Mouse (Mus musculus): Measurements from ENCODE around the gene Setd3. TPM values are rescaled to one million over a fixed set of nuclear protein-coding genes. Genes with fewer than 3 reads are reported as not detected.
"Not testable (repeated sequence)": the region's sequence is repeated elsewhere in the genome, so short reads cannot be mapped to it uniquely, and the experiment has no call there.

The Setd3 gene
- polyA plus RNA-seq, 1 experiment from 2014 or later: 74.3 TPM

GRCm38 (mm10) chr12:108118902-108119531 is 60.1 kb downstream of the Setd3 start:
- Histone ChIP-seq H3K36me3 (ENCODE audit: control insufficient read depth, insufficient read depth, low read length) (peaks cover 21% of the 10 kb centered on the region; the same call in 1 of the 2 replicates), H3K27ac (replicated peaks; ENCODE audit: low read depth, low read length) (no peak overlapping the region), H3K4me1 (ENCODE audit: control insufficient read depth, insufficient read depth, low read length) (no peaks in the 10 kb centered on the region), H3K27me3 (replicated peaks; ENCODE audit: control insufficient read depth, insufficient read depth, low read length) (no peaks in the 10 kb centered on the region), H3K4me3 (ENCODE audit: low read depth, low read length) (no peak overlapping the region), H3K9me3 (ENCODE audit: control insufficient read depth, low read length) (no peaks in the 10 kb centered on the region), H3K9ac (ENCODE audit: low read depth, low read length) (no peak overlapping the region), H3K4me2 (ENCODE audit: low read depth, low read length) (no peak overlapping the region)
- no peak for ATAC-seq (ENCODE audit: low read depth)
- 63% methylated on average over 19 of the region's 19 CpGs for WGBS
- no peak for DNase-seq (ENCODE audit: low spot score)

DNA sequence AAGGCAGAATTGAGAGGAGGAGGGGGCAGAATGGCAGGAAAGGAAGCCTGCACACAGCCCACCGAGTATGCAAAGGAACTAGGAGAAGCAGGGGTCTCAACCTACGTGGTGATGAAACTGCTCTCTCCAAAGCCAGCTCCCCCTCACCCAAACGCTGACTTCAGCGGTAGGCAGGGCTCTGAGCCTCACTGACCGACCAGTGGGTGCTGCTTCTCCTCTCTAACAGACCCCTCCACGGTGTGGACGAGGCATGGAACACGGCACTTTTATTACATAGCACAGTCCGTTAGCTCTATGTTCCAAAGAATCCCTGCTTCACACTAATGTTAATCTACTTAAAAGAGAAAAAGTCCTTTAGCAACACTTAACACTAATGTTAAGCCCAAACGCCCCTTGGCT is 60.6 kb downstream of the Setd3 start:
- WGBS: 66% methylated on average over 9 of the region's 10 CpGs
- no peaks in the 10 kb centered on the region for H3K4me1 ChIP-seq (ENCODE audit: control insufficient read depth, insufficient read depth, low read length)

DNA sequence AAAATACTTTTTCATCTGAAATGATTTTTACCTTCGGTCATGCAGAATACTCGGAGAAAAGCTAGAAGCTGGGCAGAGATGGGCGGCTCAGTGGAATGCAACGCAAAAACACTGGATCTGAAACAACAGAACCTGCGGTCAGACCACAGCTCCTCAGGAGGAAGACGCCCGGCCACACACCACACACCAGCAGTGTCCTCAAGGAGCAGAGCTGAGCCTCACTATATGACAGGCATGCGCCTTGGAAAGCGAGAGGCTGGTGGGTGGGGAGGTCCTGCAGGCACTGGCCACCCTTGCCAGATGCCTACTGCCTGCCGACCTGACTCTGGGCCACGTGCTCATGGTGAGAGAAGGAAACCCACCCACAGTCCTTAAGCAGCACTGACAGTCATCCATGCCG is 67.9 kb downstream of the Setd3 start:
- no peak overlapping the region for H3K4me2 ChIP-seq (ENCODE audit: low read depth, low read length)
- H3K36me3 ChIP-seq (ENCODE audit: control insufficient read depth, insufficient read depth, low read length): peaks cover 50% of the 10 kb centered on the region
- H3K4me3 ChIP-seq (ENCODE audit: low read depth, low read length): no peak overlapping the region
- H3K9ac ChIP-seq (ENCODE audit: low read depth, low read length): no peak overlapping the region
- H3K27me3 ChIP-seq (replicated peaks; ENCODE audit: control insufficient read depth, insufficient read depth, low read length): no peaks in the 10 kb centered on the region
- no peak overlapping the region for H3K27ac ChIP-seq (replicated peaks; ENCODE audit: low read depth, low read length)
- DNase-seq (ENCODE audit: low spot score) (no peak), ATAC-seq (ENCODE audit: low read depth) (no peak)
- no peaks in the 10 kb centered on the region for H3K9me3 ChIP-seq (ENCODE audit: control insufficient read depth, low read length)
- WGBS: 87% methylated on average over 12 of the region's 12 CpGs
- no peaks in the 10 kb centered on the region for H3K4me1 ChIP-seq (ENCODE audit: control insufficient read depth, insufficient read depth, low read length)

More for the DNA sequence above, 60.6 kb downstream of the Setd3 start:
- H3K4me3 ChIP-seq (ENCODE audit: low read depth, low read length): no peak overlapping the region
- H3K4me2 ChIP-seq (ENCODE audit: low read depth, low read length): no peak overlapping the region
- H3K27me3 ChIP-seq (replicated peaks; ENCODE audit: control insufficient read depth, insufficient read depth, low read length): no peaks in the 10 kb centered on the region
- no peak overlapping the region for H3K9ac ChIP-seq (ENCODE audit: low read depth, low read length)
- ATAC-seq (ENCODE audit: low read depth): no peak
- no peak for DNase-seq (ENCODE audit: low spot score)
- no peaks in the 10 kb centered on the region for H3K9me3 ChIP-seq (ENCODE audit: control insufficient read depth, low read length)
- no peak overlapping the region for H3K27ac ChIP-seq (replicated peaks; ENCODE audit: low read depth, low read length)
- H3K36me3 ChIP-seq (ENCODE audit: control insufficient read depth, insufficient read depth, low read length): peaks cover 26% of the 10 kb centered on the region; the same call in 1 of the 2 replicates

GRCm38 (mm10) chr12:108110674-108111073 is 68.4 kb downstream of the Setd3 start:
- Histone ChIP-seq H3K36me3 (ENCODE audit: control insufficient read depth, insufficient read depth, low read length) (peaks cover 52% of the 10 kb centered on the region), H3K4me3 (ENCODE audit: low read depth, low read length) (no peak overlapping the region), H3K27me3 (replicated peaks; ENCODE audit: control insufficient read depth, insufficient read depth, low read length) (no peaks in the 10 kb centered on the region)

GRCm38 (mm10) chr12:108109732-108110131 is 69.4 kb downstream of the Setd3 start:
- DNase-seq (ENCODE audit: low spot score) (no peak), ATAC-seq (ENCODE audit: low read depth) (no peak)
- Histone ChIP-seq H3K4me2 (ENCODE audit: low read depth, low read length) (no peak overlapping the region), H3K36me3 (ENCODE audit: control insufficient read depth, insufficient read depth, low read length) (peaks cover 54% of the 10 kb centered on the region), H3K27me3 (replicated peaks; ENCODE audit: control insufficient read depth, insufficient read depth, low read length) (no peaks in the 10 kb centered on the region), H3K9me3 (ENCODE audit: control insufficient read depth, low read length) (no peaks in the 10 kb centered on the region), H3K9ac (ENCODE audit: low read depth, low read length) (no peak overlapping the region), H3K27ac (replicated peaks; ENCODE audit: low read depth, low read length) (no peak overlapping the region), H3K4me3 (ENCODE audit: low read depth, low read length) (no peak overlapping the region), H3K4me1 (ENCODE audit: control insufficient read depth, insufficient read depth, low read length) (no peaks in the 10 kb centered on the region)
- 78% methylated on average over 4 of the region's 4 CpGs for WGBS

More at GRCm38 (mm10) chr12:108110674-108111073, 68.4 kb downstream of the Setd3 start:
- H3K4me2 ChIP-seq (ENCODE audit: low read depth, low read length): no peak overlapping the region
- DNase-seq (ENCODE audit: low spot score) (no peak), ATAC-seq (ENCODE audit: low read depth) (no peak)
- H3K9ac ChIP-seq (ENCODE audit: low read depth, low read length): no peak overlapping the region
- WGBS: 89% methylated on average over 3 of the region's 3 CpGs
- no peaks in the 10 kb centered on the region for H3K4me1 ChIP-seq (ENCODE audit: control insufficient read depth, insufficient read depth, low read length)
- H3K27ac ChIP-seq (replicated peaks; ENCODE audit: low read depth, low read length): no peak overlapping the region
- no peaks in the 10 kb centered on the region for H3K9me3 ChIP-seq (ENCODE audit: control insufficient read depth, low read length)

DNA sequence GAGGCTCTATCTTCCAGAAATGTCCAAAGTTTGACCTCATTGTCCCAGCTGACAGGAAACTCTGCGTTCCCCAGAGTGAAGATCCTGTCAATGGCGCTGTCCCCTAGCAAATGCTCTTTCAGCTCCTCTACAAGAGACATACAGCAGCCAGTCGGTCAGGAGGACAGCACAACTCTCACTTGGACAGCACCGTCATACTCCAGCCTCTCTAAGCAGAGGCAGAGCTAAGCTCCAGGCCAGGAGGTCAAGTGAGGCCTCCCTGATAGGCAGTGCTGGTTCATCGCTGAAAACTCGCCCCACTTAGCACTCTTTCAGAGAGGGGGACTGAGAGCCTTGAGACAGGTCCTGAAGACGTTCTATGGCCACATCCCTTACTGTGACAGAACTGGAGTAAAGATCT is 70.5 kb downstream of the Setd3 start:
- not testable (repeated sequence) for DNase-seq (ENCODE audit: low spot score); H3K4me2 ChIP-seq (ENCODE audit: low read depth, low read length); H3K27me3 ChIP-seq (replicated peaks; ENCODE audit: control insufficient read depth, insufficient read depth, low read length); H3K27ac ChIP-seq (replicated peaks; ENCODE audit: low read depth, low read length); H3K4me1 ChIP-seq (ENCODE audit: control insufficient read depth, insufficient read depth, low read length); H3K9me3 ChIP-seq (ENCODE audit: control insufficient read depth, low read length); H3K4me3 ChIP-seq (ENCODE audit: low read depth, low read length); ATAC-seq (ENCODE audit: low read depth); H3K9ac ChIP-seq (ENCODE audit: low read depth, low read length)
- H3K36me3 ChIP-seq (ENCODE audit: control insufficient read depth, insufficient read depth, low read length): peaks cover 44% of the 10 kb centered on the region
- WGBS: 79% methylated on average over 7 of the region's 7 CpGs

DNA sequence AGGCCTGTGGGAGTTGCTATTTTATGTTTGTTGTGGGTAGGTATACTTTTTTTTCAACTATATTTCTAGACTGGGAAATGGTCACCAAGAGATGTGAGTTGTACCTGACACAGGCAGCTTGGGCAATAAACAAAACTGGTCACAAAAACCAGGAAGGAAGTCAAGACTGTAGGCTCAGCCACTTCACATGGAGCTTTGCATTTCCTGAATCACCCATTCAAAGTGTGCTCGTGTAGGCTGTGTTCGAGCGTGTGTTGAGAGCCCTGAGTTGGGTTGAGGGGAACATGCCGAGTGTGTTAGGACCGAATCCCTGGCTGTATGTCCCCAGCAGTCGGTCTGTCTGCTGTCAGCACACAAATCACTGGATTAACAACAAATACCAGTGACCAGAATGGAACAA is 75.8 kb downstream of the Setd3 start:
- H3K4me3 ChIP-seq (ENCODE audit: low read depth, low read length): no peak overlapping the region
- no peak overlapping the region; the same call in 1 of the 2 replicates for H3K27ac ChIP-seq (replicated peaks; ENCODE audit: low read depth, low read length)
- ATAC-seq (ENCODE audit: low read depth): no peak
- H3K9ac ChIP-seq (ENCODE audit: low read depth, low read length): no peak overlapping the region
- H3K27me3 ChIP-seq (replicated peaks; ENCODE audit: control insufficient read depth, insufficient read depth, low read length): no peaks in the 10 kb centered on the region
- no peak overlapping the region for H3K4me2 ChIP-seq (ENCODE audit: low read depth, low read length)
- DNase-seq (ENCODE audit: low spot score): no peak
- no peaks in the 10 kb centered on the region for H3K4me1 ChIP-seq (ENCODE audit: control insufficient read depth, insufficient read depth, low read length)
- no peaks in the 10 kb centered on the region for H3K9me3 ChIP-seq (ENCODE audit: control insufficient read depth, low read length)
- H3K36me3 ChIP-seq (ENCODE audit: control insufficient read depth, insufficient read depth, low read length): peaks cover 20% of the 10 kb centered on the region
- WGBS: 64% methylated on average over 6 of the region's 6 CpGs

DNA sequence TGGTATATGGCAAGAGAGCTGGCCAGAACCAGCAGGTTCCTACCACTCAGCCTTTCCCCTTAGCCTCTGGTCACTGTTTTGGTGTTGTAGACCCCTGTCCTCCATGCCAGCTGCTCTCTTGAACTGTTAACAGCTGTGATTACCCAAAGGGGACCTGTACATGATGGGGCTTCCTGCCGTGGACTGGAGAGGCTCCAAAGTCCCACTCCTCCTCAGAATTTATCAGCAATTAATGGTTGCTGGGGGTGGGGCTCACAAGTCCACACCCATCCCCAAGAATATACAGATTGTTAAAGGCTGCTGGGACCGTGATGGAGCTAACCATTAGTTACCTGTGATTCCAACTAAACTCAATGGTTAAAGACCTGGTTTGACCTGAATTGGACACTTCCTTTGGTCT is 77.0 kb downstream of the Setd3 start:
- ATAC-seq (ENCODE audit: low read depth) (no peak), DNase-seq (ENCODE audit: low spot score) (no peak)
- no peaks in the 10 kb centered on the region for H3K4me1 ChIP-seq (ENCODE audit: control insufficient read depth, insufficient read depth, low read length)
- WGBS: 69% methylated on average over 2 of the region's 2 CpGs
- H3K9ac ChIP-seq (ENCODE audit: low read depth, low read length): no peak overlapping the region
- H3K4me2 ChIP-seq (ENCODE audit: low read depth, low read length): no peak overlapping the region
- no peaks in the 10 kb centered on the region for H3K27me3 ChIP-seq (replicated peaks; ENCODE audit: control insufficient read depth, insufficient read depth, low read length)
- no peak overlapping the region for H3K27ac ChIP-seq (replicated peaks; ENCODE audit: low read depth, low read length)
- peaks cover 14% of the 10 kb centered on the region for H3K36me3 ChIP-seq (ENCODE audit: control insufficient read depth, insufficient read depth, low read length)
- no peaks in the 10 kb centered on the region for H3K9me3 ChIP-seq (ENCODE audit: control insufficient read depth, low read length)
- no peak overlapping the region for H3K4me3 ChIP-seq (ENCODE audit: low read depth, low read length)

GRCm38 (mm10) chr12:108100181-108100580 is 78.9 kb downstream of the Setd3 start:
- ATAC-seq (ENCODE audit: low read depth): no peak

More at GRCm38 (mm10) chr12:108100181-108100580, 78.9 kb downstream of the Setd3 start:
- no peak overlapping the region for H3K27ac ChIP-seq (replicated peaks; ENCODE audit: low read depth, low read length)
- H3K9me3 ChIP-seq (ENCODE audit: control insufficient read depth, low read length): no peaks in the 10 kb centered on the region
- H3K4me1 ChIP-seq (ENCODE audit: control insufficient read depth, insufficient read depth, low read length): no peaks in the 10 kb centered on the region
- WGBS: 77% methylated on average over 8 of the region's 8 CpGs
- no peak overlapping the region for H3K4me3 ChIP-seq (ENCODE audit: low read depth, low read length)
- 0 out of 2 replicates have a peak, but pooled peaks cover 3% of the 10 kb centered on the region for H3K36me3 ChIP-seq (ENCODE audit: control insufficient read depth, insufficient read depth, low read length)
- no peaks in the 10 kb centered on the region for H3K27me3 ChIP-seq (replicated peaks; ENCODE audit: control insufficient read depth, insufficient read depth, low read length)
- H3K4me2 ChIP-seq (ENCODE audit: low read depth, low read length): no peak overlapping the region
- no peak overlapping the region for H3K9ac ChIP-seq (ENCODE audit: low read depth, low read length)
- no peak for DNase-seq (ENCODE audit: low spot score)
